Mouse (Mus musculus): ENCODE measurements around the gene Iqck.

Gene Iqck

DNA sequence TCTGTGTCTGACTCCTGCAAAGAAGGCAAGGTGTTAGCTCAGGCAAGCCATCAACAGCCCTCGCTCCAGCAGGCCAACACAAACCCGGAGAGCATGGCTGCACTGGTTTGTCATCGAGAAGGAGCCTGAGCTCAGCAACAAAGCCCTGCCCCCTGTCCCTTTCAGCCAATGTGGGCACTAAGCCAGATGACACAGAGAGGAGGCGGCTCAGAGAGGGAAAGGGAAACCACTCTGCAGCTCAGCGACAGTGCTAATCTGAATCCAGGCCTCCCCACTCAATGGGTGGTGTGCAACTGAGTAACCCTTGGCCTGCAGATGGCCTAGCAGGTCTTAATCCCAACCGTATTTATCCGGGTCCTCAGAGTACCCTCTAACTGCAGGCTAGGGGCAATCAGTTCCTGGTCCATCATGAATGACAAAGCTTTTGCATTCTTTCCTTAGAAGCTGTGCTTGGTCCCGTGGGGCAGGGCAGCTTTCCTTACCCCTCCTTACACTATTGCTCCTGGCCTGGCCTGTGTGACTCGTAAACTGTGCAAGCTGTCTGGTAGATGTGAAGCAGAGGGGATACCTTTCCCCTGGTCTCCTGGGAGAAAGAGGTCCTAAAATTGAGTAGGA, 4.8 kb upstream of the Iqck start:
- in situ Hi-C loops (cut with MboI, MseI): loop anchor here (10.0 kb wide), 1 partner anchor 144 kb away; the partner anchor contains the start of gene Gprc5b

DNA sequence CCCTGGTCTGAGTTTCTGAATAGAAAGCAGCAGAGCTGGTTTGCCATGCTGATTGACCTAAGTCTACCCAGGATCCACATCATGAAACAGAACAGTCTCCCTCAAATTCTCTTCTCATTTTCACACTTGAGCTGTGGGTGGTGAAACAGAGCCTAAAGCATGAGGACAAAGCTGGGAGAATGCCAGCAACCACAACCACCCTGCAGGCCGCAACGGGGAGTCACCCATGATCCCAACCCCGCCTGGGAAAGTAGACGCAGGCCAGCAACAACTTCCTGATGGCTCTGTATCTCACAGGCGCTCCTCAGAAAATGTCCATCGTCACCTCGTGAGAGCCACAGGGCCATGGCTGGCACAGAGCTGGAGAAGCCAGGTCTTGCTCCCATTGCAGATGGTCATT, 4.0 kb upstream of the Iqck start:
- in situ Hi-C loops (cut with MboI, MseI): loop anchor here (10.0 kb wide), 1 partner anchor 143 kb away; the partner anchor contains the start of gene Gprc5b

DNA sequence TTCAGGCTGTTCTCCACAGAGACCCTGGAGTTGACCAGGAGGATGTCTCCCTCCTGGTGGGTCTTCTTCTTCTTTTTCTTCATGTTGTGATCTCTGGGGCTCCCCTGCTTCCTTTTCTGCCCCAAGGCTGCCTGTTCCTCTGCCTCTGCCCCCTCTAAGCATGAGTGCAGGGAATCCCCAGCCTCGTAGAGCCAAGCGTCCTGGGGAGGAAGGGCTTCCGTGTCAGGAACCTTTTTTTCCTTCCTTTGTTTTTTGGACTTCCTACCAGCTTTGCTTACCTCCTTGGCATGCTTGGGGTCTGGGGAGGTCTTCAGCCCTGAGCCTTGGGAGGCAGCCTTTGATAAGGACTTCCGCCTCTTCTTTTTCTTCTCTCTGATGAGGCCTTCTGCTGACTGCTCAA, 2.9 kb upstream of the Iqck start:
- in situ Hi-C loops (cut with MboI, MseI): loop anchor here (10.0 kb wide), 1 partner anchor 142 kb away; the partner anchor contains the start of gene Gprc5b

DNA sequence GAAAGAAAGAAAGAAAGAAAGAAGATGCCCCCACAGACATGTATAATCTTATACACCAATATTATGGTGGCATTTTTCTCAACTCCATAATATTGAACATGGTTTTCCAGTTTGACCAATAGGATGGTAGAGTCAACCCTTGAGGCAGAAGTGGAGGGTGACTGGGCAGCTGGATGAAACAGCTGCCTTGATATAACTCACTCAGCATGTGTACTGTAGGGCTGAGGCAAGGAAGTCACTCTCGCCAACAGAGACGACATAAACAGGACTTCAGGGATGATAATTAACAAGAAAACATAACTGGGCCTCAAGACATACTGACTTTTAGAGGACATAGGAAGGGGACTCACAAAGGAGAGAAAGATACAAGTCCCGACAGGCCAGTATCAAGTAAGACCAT, 946 bp upstream of the Iqck start:
- in situ Hi-C loops (cut with MboI, MseI): loop anchor here (10.0 kb wide), 1 partner anchor 140 kb away; the partner anchor contains the start of gene Gprc5b

DNA sequence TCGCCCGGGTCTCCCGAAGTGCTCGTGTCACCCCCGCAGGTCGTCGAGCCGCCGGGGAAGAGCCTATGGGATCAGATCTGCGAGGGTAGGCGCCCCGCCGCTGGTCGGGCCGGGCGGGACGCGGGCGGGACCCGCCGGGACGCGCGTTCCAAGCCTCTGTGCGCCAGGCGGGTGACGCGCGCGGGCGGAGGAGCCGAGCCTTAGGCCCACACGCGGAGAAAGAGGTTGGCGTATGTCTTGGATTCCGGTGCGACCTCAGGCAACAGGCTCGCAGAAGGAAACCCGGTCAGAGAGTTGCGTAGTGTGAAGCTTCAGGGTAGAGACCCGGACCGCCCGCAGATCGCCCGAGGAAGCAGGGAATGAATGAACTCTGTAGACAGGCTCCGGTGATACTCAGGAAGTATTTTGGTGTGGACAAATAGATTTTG, 339 bp downstream of the Iqck start, which contains the start of gene Knop1:
Knop1 (minus strand) TSS at position 378 of the 428 bp plus-strand sequence.
- in situ Hi-C loops (cut with MboI, MseI): loop anchor here (10.0 kb wide), 1 partner anchor 139 kb away; the partner anchor contains the start of gene Gprc5b

DNA sequence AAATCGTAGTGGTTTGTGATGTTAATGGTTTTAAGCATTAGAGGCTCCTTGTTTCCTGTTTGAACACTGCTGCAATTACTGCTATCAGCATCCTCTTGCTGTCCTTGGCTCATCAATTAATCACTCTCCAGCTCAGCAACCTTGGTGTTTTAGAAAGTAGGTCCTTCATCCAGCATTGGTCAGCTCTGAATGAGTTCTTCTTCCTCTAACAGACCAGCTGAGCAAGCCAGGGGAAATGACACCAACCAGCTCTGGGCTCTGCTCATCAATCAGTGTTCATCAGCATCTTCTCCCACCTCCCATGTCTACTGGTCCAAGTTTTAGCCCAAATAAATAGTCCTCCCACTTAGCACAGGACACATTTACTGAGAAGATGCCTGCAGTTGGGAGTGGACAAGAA, 3.1 kb downstream of the Iqck start:
- in situ Hi-C loops (cut with MboI, MseI): loop anchor here (10.0 kb wide), 1 partner anchor 136 kb away; the partner anchor contains the start of gene Gprc5b

DNA sequence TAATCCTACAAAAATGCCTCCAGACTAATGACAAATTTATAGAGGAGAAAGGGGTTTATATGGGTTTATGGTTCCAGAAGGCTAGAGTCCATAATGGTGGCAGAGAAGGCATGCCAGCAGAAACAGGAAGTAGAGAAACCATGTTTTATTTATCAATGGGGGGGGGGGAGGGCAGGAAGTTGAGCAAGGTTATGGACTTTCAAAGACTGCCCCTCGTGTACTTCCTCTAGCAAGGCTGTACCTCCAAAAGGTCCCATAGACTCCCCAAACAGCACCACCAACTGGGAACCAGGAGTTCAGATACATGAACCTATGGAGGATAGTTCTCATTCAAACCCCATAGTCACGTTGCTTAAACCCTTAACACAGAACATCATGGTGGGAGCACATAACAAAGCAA, 9.8 kb downstream of the Iqck start:
- in situ Hi-C loops (cut with MboI, MseI): no loop called here

DNA sequence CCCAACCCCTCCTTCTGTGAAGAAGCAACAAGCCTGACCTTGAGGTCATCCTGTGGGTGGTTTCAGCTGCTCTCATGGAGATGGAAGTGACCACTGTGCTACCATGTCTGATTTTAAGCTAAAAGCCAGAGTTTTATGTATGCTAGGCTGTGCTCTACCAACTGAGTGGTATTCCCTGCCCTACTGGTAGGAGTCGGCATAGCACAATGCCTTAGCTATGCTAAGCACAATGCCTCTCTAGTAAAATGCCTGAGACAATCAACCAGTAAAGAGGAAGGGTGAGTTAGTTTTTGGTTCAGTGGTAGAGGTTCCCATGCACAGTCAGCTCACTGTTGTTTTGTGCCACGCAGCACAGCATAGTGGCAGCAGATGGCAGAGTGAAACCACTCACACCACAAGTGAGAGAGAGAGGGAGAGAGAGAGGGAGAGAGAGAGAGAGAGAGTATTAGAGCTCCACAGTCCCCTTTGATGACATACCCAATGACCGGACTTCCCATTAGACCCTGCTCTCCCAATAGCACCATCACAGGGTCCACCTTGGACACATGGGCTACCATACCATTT, 24.0 kb downstream of the Iqck start:
- in situ Hi-C loops (cut with MboI, MseI): no loop called here

DNA sequence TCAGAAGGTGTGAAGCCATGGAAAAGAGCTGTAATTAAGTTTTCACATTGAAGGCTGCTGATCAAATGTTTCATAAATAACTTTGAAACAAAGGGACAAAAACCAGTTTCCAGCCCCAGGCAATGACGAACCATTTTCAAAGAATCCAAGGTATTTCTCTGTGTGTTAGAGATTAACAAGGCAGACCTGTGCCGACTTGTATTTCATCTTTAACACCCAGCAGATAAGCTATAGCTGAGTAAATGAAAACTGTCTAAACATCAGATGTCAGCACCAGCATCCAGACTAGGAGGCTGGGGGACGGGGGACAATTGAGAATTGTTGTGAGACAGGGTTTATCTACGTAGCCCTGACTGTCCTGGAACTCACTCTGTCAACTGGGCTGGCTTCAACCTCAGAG, 28.4 kb downstream of the Iqck start:
- in situ Hi-C loops (cut with MboI, MseI): no loop called here

DNA sequence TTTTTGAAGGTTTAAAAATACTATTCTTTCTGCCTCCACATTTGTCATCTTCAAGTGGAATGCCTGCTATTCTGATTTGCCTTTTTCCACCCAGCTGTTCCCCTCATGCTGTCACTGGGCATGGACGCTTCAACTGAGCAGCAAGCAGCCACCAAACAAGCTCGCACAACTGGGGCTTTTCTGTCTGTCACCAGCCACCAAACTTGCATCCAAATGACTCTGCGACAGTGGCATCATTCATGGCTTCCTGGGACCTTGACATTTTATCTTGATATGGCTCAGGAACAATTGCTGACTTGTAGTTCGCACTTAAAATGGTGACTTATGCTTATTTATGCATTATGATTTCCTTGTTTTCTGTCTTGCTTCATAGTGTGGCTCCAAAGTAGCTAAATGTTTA, 29.4 kb downstream of the Iqck start:
- in situ Hi-C loops (cut with MboI, MseI): no loop called here

DNA sequence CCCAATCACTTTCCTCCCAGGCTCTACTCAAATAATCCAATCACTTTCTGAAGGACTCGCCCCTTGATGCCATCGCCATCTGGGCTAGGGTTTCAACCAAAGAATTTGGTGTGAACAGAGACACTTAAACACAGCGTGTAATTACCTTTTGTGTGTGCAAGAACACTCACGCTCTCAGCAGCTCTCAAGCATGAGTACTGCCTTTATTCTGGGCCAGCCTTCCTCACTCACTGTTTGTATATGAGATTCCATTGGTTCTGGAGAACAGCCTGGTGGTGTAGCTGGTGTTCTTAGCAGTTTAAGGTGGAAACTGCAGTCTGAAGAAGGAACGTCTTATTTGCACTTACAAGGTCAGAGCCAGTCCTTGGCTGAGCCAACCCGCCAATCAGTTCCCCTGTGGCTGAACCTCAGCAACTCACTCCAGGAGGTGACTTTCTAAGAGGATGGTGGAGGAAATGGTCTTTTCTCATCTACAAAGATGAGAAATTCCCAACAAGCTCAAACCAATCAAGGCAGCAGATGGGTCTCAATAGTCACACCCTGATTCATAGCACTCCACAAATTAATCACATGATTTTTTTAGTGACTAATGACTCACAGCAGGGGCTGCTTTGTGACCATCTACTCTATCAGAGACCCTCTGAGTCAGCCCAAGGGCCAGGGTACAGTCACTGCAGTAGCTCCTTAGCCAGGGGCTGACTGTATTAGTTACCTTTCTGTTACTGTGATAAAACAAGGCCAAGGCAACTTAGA, 31.9 kb downstream of the Iqck start:
- in situ Hi-C loops (cut with MboI, MseI): no loop called here

DNA sequence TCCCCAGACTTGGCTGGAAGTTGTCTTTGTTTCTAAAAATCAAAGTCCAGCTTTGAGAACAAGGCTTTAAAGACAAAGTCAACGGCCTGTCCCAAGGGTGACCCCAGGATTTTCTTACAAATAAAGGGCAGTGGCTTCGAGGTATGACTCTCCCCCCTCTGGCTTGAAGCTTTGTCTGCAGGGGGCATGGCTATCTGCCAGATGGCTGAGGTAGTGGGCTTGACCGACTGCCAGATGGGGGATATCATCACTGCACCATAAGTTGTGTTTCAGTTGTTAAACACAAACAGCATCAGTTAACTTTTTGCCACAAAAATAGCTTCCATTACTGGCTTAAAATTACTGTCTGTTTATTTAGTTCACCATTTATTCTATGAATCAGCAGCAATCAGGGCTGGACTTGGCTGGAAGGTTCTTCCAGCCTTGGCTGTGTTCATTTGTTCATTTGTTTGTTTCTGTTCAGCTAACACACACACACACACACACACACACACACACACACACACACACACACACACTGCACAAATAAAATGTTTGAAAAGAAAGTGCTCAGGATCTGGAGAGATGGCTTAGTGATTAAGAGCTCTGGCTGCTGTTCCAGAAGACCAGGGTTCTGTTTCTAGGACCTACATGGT, 33.6 kb downstream of the Iqck start:
- in situ Hi-C loops (cut with MboI, MseI): no loop called here

DNA sequence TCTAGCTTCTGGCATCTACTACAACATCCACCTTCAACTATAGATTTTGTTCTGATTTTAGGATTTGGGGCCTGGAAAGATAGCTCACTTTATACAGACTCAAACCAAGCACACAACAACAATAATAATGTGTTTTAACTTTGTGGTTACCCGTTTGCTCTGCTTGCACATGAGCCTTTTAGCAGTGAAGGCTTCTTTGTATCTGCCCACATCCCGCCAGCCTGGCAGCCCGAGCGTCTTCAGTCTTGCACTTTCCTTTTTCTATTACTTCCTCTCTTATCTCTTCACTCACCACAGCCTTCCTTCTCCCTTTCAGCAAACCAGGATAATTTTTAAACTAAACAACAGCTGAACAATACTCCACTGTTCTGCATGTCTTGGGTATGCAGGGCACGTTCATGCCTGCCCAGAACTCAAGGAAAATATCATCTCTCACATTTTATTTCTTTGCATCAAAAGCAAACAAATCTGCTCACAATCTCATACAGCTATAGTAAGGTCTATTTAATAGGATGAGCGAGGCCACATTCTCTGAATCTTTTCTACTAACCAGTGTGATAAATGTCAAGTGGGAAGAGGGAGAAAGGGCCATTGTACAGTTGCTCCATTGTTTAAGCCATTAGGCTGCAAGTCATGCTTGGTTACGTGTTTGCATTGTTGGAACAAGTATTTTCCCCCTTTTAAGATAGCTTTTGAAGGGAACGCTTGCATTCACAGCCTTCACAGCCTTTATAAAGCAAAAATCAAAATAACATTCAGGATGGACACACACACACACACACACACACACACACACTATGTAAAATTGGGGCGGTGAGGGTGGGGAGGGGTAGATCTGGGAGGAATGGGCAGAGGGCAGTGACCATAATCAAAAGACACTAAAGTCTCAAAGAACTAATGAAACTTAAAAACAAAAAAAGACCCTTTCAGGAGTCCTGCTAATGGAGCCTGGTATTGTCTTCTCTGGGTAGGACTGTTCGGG, 40.2 kb downstream of the Iqck start:
- in situ Hi-C loops (cut with MboI, MseI): no loop called here

DNA sequence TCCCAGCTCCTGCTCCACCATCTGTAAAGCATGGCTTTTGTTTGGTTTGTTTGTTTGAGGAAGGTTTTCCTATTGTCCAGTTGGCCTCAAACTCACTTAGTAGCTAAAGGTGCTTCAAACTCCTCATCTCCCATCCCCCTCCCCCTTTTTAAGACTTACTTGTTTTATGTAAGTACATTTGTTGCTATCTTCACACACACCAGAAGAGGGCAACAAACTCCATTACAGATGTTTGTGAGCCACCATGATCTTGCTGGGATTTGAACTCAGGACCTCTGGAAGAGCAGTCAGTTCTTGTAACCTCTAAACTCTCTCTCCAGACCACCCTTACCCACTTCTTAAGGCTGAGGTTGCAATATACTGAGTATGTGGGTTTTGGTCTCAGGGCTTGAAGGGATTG, 42.5 kb downstream of the Iqck start:
- in situ Hi-C loops (cut with MboI, MseI): no loop called here

DNA sequence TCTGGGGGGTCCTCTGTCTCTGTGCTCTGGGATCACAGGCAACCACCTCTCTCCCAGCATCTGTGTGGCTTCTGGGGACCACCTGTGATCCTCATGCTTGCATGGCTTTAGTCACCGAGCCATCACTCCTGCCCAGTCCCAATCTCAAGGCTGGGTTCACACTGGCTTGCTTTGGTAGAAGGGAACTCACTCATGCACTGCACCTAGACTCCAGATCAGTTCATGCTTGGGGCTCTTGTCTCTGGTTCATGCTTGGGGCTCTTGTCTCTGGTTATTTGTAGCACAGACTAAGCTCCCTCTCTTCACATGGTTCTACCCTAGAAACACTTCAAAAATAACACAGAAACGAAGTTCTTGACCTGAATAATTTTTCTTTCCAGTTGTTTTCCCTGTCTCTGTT, 44.5 kb downstream of the Iqck start:
- in situ Hi-C loops (cut with MboI, MseI): no loop called here

DNA sequence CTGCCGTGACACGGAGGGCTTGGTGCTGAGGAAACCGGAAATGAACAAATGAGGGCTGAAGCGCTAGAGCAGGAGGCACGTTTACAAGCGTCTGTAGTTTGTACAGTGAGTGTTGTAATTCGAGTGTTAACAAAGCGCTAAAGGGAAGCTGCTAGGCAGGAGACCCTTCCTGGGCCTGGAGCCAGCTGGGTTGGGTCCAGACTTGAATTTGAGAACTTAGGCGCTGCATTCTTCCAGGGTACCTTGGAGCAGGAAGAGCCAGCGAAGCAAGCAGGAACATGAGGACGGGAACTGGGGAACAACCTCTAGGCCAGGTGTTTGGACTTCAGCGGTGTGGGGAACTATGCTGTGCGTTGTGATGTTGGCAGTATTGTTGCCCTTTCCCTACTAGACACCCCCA, 47.4 kb downstream of the Iqck start:
- in situ Hi-C loops (cut with MboI, MseI): no loop called here

DNA sequence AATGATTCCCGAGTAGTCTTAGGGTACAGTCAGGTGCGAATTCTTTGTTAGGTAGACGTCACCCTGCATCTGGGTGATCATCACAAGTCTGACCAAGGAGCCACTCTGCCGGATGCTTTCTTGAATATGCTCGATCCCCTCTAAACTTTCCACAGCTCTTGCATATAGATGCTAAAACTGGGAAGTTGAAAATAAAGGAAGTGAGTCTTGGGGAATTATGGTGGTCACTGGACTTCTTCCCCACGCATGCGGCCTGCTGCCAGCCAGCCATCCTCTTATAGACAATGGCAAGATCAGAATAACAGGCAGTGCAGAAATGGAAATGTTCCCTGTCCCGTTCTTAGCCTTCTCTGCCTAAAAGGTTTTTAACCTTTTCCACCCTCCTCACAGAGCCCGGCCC, 48.3 kb downstream of the Iqck start:
- in situ Hi-C loops (cut with MboI, MseI): no loop called here

DNA sequence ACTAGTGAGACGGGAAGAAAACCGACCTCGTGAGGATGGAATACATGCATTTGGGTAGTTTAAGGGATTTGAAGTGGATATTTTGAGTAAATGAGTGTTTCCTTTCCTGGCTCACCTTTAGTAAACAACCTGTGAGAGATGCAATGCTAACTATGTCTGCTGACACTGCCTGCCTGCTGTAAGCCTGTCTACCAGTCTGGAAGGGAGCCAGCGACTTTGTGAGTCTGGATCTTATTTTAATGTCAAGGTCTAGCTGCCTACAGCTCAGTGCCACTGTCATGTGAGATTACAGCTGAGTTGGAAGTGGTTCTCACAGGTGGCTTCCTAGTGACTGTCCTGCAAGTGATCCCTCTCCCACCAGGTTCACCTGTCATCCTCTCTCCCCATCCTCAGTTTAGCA, 49.0 kb downstream of the Iqck start:
- in situ Hi-C loops (cut with MboI, MseI): no loop called here

DNA sequence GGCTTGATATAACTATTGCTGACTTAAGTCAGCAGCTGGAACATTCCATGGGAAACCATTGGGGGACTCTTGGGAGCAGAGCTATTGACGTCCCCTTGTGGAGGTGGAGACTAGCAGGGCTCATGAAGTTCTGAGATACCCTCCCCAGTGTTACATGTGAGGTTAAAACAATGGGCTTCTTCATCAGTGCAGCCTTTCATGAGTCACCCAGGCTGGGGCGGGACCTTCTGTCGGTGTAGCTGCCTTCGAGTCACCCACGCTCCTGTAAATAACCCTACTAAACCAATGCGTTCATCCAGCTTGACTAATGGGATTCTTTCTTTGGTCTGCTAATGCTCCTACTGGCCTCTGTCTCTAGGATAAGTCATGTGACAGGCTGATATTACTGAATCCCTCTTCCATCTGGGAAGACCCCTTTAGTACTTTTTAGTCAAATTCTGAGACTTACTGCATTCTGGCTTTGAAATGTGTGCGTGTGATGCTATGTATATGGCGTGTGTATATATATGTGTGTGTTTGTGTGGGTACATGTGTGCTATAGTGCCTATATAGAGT, 53.5 kb downstream of the Iqck start:
- in situ Hi-C loops (cut with MboI, MseI): no loop called here

DNA sequence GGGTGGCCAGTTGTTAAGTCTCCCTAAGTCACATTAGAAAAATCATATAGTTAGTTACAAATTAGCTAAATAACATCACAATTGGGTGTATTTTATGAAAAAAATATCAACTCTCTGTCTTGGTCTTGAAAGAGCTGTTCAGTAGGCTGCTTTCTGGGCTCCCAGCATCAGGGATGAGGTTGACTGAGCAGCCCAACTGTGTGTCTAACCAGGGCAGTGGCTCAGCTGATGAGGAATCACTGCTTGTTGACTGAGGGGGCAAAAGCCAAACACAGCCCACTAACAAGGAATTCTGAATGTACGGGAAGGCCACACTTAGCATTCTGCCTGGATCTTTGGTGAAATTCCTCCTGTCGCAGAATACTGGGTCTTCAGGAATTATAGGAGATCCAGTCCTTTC, 54.9 kb downstream of the Iqck start:
- in situ Hi-C loops (cut with MboI, MseI): no loop called here

DNA sequence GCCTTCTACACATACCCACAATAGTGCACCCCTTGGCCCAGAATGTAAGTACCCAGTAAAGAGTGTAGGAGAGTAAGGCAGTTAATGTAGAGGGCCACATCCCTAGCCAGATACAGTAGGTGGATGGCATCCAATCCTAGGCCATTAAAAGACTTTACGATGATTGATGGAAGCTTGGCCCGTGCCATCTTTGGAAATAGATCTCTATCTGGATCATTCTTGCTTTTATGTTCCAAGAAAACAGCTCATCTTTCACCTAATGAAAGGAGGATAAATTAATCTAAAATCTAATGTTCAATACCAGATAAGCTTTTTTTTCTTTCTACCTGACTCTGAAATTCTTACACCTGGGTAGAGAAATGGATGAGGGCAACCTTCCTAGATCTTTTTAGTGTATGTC, 55.6 kb downstream of the Iqck start:
- in situ Hi-C loops (cut with MboI, MseI): no loop called here

Data from T-helper 2 cell (primary cell).